Mouse (Mus musculus): ENCODE measurements around the gene Nim1k. TPM values are rescaled to one million over a fixed set of nuclear protein-coding genes. Genes with fewer than 3 reads are reported as not detected.
"Not testable (repeated sequence)": the region's sequence is repeated elsewhere in the genome, so short reads cannot be mapped to it uniquely, and the experiment has no call there.

The Nim1k gene
- polyA plus RNA-seq, 1 experiment from 2014 or later, result 4.2 TPM

GRCm38 (mm10) chr13:119698436-119698835 lies 57.2 kb downstream of the Nim1k start:
- Histone ChIP-seq H3K27me3 (no peaks in the 10 kb centered on the region), H3K36me3 (ENCODE audit: poor library complexity, severe bottlenecking) (peaks cover 53% of the 10 kb centered on the region), H3K4me1 (peaks cover 34% of the 10 kb centered on the region), H3K4me2 (no peak overlapping the region), H3K9me3 (replicated peaks) (no peaks in the 10 kb centered on the region), H3K9ac (no peak overlapping the region), H3K4me3 (no peak overlapping the region), H3K27ac (no peak overlapping the region)
- WGBS, result 95% methylated on average over 4 of the region's 4 CpGs
- ATAC-seq, result no peak

DNA sequence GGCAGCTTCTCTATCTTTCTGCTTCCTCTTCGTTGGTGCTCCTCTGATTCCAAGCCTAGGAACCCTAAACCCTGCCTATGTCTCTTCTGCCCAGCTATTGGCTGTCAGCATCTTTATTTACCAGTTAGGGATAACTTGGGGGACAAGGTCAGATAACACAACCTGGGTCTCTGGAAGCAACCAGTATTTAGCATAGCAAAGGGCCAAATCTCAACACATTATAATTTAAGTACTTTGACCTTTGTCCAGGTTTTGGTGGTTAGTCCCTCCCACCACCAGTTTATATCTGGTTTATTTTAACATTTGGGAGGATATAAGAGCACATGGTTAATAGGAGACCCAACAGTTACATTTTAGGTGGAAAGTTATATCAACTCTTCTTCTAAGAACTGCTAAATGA lies 59.2 kb downstream of the Nim1k start:
- Histone ChIP-seq H3K27me3 (no peaks in the 10 kb centered on the region), H3K27ac (no peak overlapping the region), H3K4me1 (peaks cover 52% of the 10 kb centered on the region), H3K9me3 (replicated peaks) (no peaks in the 10 kb centered on the region), H3K36me3 (ENCODE audit: poor library complexity, severe bottlenecking) (peaks cover 37% of the 10 kb centered on the region), H3K9ac (no peak overlapping the region), H3K4me2 (no peak overlapping the region), H3K4me3 (no peak overlapping the region)
- 54% methylated on average over 1 of the region's 1 CpGs for WGBS
- ATAC-seq, result no peak

- Histone ChIP-seq H3K4me3 (no peak overlapping the region), H3K27me3 (no peaks in the 10 kb centered on the region), H3K9me3 (replicated peaks) (no peaks in the 10 kb centered on the region), H3K36me3 (ENCODE audit: poor library complexity, severe bottlenecking) (peaks cover 31% of the 10 kb centered on the region), H3K9ac (peak overlapping the region; percentile 22; the same call in 1 of the 2 replicates), H3K4me1 (peaks cover 56% of the 10 kb centered on the region), H3K27ac (no peak overlapping the region), H3K4me2 (peak overlapping the region; percentile 19; the same call in 1 of the 2 replicates)
- 61% methylated on average over 4 of the region's 4 CpGs for whole genome bisulfite sequencing
- no peak for ATAC-seq
These were observed 60.0 kb downstream of the Nim1k start for GRCm38 (mm10) chr13:119695676-119696075.

DNA sequence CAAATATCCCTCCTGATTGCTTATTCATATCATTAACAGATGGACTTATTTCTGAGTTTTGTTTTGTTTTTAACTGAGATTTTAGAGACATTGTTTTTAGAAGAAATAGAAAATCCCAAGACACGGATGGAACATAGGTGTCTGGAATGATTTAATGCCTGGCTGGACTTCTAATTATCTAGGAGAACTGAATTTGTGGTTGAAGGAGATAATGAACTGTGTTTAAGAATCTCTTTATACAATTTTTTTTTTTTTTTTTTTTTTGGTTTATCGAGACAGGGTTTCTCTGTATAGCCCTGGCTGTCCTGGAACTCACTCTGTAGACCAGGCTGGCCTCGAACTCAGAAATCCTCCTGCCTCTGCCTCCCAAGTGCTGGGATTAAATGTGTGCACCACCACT lies 63.7 kb downstream of the Nim1k start:
- H3K4me2 ChIP-seq, result peak overlapping the region; percentile 86
- peaks cover 15% of the 10 kb centered on the region; the same call in 1 of the 2 replicates for H3K36me3 ChIP-seq (ENCODE audit: poor library complexity, severe bottlenecking)
- 59% methylated on average over 3 of the region's 3 CpGs for WGBS
- H3K9me3 ChIP-seq (replicated peaks); H3K27me3 ChIP-seq; H3K27ac ChIP-seq; ATAC-seq: not testable (repeated sequence)
- peak overlapping the region; percentile 87 for H3K4me3 ChIP-seq
- peaks cover 61% of the 10 kb centered on the region for H3K4me1 ChIP-seq
- H3K9ac ChIP-seq, result peak overlapping the region; percentile 96; the same call in 1 of the 2 replicates

GRCm38 (mm10) chr13:119690876-119691620 lies 64.6 kb downstream of the Nim1k start:
- Histone ChIP-seq H3K4me2 (peak overlapping the region; percentile 86), H3K4me1 (peaks cover 52% of the 10 kb centered on the region), H3K27ac (peak overlapping the region; percentile 98), H3K36me3 (ENCODE audit: poor library complexity, severe bottlenecking) (peaks cover 13% of the 10 kb centered on the region; the same call in 1 of the 2 replicates), H3K4me3 (peak overlapping the region; percentile 87), H3K9me3 (replicated peaks) (no peaks in the 10 kb centered on the region), H3K27me3 (no peaks in the 10 kb centered on the region), H3K9ac (peak overlapping the region; percentile 96)
- ATAC-seq, result no peak; the same call in 1 of the 2 replicates
- 3% methylated on average over 7 of the region's 7 CpGs for WGBS

- Histone ChIP-seq H3K9me3 (replicated peaks) (no peaks in the 10 kb centered on the region), H3K4me3 (peak within 1 kb of the TSS; percentile 87), H3K27me3 (no peaks in the 10 kb centered on the region), H3K4me1 (peaks cover 46% of the 10 kb centered on the region), H3K27ac (peak within 1 kb of the TSS; percentile 98), H3K36me3 (ENCODE audit: poor library complexity, severe bottlenecking) (peaks cover 8% of the 10 kb centered on the region; the same call in 1 of the 2 replicates), H3K9ac (peak within 1 kb of the TSS; percentile 96), H3K4me2 (peak within 1 kb of the TSS; percentile 86)
- WGBS, result under 1% methylated on average over 57 of the region's 59 CpGs
- ATAC-seq, result peak; percentile 99
These were observed 65.5 kb downstream of the Nim1k start, which contains the start of gene Hmgcs1 for GRCm38 (mm10) chr13:119690039-119690728. Gene Hmgcs1 (plus strand): TSS chr13:119690379.

DNA sequence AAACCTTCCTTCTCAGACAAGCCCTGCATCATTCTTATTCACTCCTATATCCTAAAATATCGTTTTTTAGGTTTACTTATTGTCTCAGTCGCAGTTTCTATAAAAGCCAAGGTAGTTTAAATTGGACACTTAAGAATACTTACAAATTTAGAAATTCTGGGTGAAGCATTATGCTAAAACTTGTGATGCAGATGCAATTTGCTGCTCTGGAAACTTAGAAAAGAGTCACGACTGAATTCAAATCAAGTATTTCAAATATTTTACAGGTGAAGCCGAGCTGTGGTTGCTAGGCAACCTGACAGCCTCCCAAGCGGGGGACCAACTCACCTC lies 66.0 kb downstream of the Nim1k start:
- H3K9ac ChIP-seq, result peak overlapping the region; percentile 34; the same call in 1 of the 2 replicates
- peak overlapping the region; percentile 54 for H3K4me2 ChIP-seq
- 3% methylated on average over 5 of the region's 5 CpGs for WGBS
- peak overlapping the region; percentile 87 for H3K4me3 ChIP-seq
- peaks cover 41% of the 10 kb centered on the region for H3K4me1 ChIP-seq
- H3K27ac ChIP-seq, result peak overlapping the region; percentile 83; the same call in 1 of the 2 replicates
- peaks cover 5% of the 10 kb centered on the region; the same call in 1 of the 2 replicates for H3K36me3 ChIP-seq (ENCODE audit: poor library complexity, severe bottlenecking)
- no peaks in the 10 kb centered on the region for H3K27me3 ChIP-seq
- H3K9me3 ChIP-seq (replicated peaks), result no peaks in the 10 kb centered on the region
- no peak for ATAC-seq

DNA sequence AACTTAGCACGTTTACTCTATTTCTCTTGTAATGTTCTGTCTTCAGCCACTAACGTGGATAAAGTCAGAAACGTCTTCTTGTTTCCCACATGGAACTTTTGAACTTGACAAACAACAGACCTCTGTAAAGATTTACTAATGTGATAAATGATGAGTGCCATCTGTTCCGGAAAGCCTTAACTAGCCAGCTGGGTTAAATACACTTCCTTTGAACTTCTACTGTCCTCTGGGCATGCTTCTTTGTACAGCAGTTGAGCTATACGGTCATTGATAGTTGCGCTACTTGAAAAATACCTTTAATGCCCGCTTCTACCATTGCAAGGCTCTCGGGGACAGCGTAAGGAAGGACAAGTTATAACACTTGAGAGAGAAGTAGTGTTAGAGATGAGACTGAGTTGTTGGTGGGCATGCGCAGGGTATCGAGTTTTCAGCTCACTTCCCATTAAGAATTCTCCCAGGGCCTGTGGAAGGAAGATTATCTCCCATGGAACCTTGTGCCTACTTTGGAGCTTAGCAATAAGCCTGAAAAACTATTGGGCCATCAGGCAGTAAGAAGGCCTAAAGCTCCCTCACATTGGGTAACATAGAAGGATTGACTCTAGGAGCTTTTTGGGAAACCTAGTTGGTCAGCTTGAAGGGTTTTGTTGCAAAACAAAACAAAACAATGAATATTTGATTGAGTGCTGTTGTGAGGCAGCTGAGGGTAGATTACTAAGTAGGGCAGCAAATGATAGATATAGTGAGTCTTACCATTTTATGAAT lies 71.1 kb downstream of the Nim1k start:
- Histone ChIP-seq H3K4me1 (peaks cover 9% of the 10 kb centered on the region), H3K4me2 (no peak overlapping the region), H3K4me3 (no peak overlapping the region), H3K9me3 (replicated peaks) (no peaks in the 10 kb centered on the region), H3K9ac (no peak overlapping the region), H3K27me3 (no peaks in the 10 kb centered on the region), H3K36me3 (ENCODE audit: poor library complexity, severe bottlenecking) (no peaks in the 10 kb centered on the region), H3K27ac (no peak overlapping the region)
- WGBS, result 90% methylated on average over 11 of the region's 11 CpGs
- no peak for ATAC-seq

- H3K27me3 ChIP-seq, result no peaks in the 10 kb centered on the region
- no peak overlapping the region for H3K4me2 ChIP-seq
- H3K27ac ChIP-seq, result no peak overlapping the region
- no peak overlapping the region for H3K9ac ChIP-seq
- no peaks in the 10 kb centered on the region for H3K9me3 ChIP-seq (replicated peaks)
- 70% methylated on average over 3 of the region's 3 CpGs for WGBS
- no peaks in the 10 kb centered on the region for H3K36me3 ChIP-seq (ENCODE audit: poor library complexity, severe bottlenecking)
- no peaks in the 10 kb centered on the region for H3K4me1 ChIP-seq
- H3K4me3 ChIP-seq, result no peak overlapping the region
- ATAC-seq, result no peak
These were observed 74.5 kb downstream of the Nim1k start for GRCm38 (mm10) chr13:119681161-119681560.

- no peak overlapping the region for H3K4me3 ChIP-seq
- WGBS, result 83% methylated on average over 2 of the region's 2 CpGs
- no peak for ATAC-seq
- H3K9ac ChIP-seq, result no peak overlapping the region
- H3K27ac ChIP-seq, result no peak overlapping the region
- no peaks in the 10 kb centered on the region for H3K4me1 ChIP-seq
- H3K4me2 ChIP-seq, result no peak overlapping the region
- no peaks in the 10 kb centered on the region for H3K36me3 ChIP-seq (ENCODE audit: poor library complexity, severe bottlenecking)
- H3K9me3 ChIP-seq (replicated peaks), result no peaks in the 10 kb centered on the region
- H3K27me3 ChIP-seq, result no peaks in the 10 kb centered on the region
These were observed 76.0 kb downstream of the Nim1k start for GRCm38 (mm10) chr13:119679721-119680120.

- no peak for ATAC-seq
- H3K27me3 ChIP-seq, result no peaks in the 10 kb centered on the region
- H3K27ac ChIP-seq, result no peak overlapping the region
- no peaks in the 10 kb centered on the region for H3K4me1 ChIP-seq
- H3K4me3 ChIP-seq, result no peak overlapping the region
- WGBS, result 89% methylated on average over 8 of the region's 8 CpGs
- H3K36me3 ChIP-seq (ENCODE audit: poor library complexity, severe bottlenecking), result no peaks in the 10 kb centered on the region
- H3K4me2 ChIP-seq, result no peak overlapping the region
- no peaks in the 10 kb centered on the region for H3K9me3 ChIP-seq (replicated peaks)
- no peak overlapping the region for H3K9ac ChIP-seq
These were observed 76.9 kb downstream of the Nim1k start for GRCm38 (mm10) chr13:119678794-119679193.

DNA sequence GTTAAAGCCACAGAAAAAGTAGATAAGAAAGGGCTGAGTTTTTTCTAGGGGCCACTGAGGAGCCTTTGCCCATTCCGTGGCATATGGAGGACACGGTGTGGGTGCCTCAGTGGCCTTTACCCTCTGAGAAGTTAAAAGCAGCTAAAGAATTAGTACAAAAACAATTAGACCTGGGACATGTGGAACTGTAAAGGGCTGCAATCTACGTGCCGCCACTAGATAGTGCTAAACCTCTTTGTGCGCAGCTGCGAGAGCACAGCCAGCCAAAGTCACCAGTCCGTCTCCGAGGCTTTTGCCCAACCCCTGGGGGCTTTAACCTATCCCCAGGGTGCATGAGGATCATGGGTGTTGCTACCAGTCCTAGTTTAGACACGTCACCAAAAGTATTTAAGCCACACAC lies 94.3 kb downstream of the Nim1k start:
- H3K9ac ChIP-seq; ATAC-seq; H3K9me3 ChIP-seq (replicated peaks); H3K27me3 ChIP-seq; H3K4me2 ChIP-seq; H3K4me3 ChIP-seq; H3K27ac ChIP-seq; H3K4me1 ChIP-seq; H3K36me3 ChIP-seq (ENCODE audit: poor library complexity, severe bottlenecking): not testable (repeated sequence)
- 67% methylated on average over 7 of the region's 9 CpGs for WGBS

Measured in forebrain, embryonic 13.5 days (tissue).